Mouse (Mus musculus) liver, embryonic 16.5 days (tissue): ENCODE results near the gene Phf20. TPM values are rescaled to one million over a fixed set of nuclear protein-coding genes. Genes with fewer than 3 reads are reported as not detected.
"Not testable (repeated sequence)": the region's sequence is repeated elsewhere in the genome, so short reads cannot be mapped to it uniquely, and the experiment has no call there.

ENCODE experiments used
- ATAC-seq: fragments of 200-750 bp; cut with Nextera tagmentation; 2 replicates; pipeline ENCODE4 v1.8.0; 2017; ENCODE audit warnings: low read depth, mild to moderate bottlenecking, moderate number of reproducible peaks, moderate library complexity
- H3K27ac ChIP-seq: fragments of 300-500 bp; sonication (generic); 2 replicates; pipeline ENCODE4 v1.5.1; 2014; ENCODE audit warnings: mild to moderate bottlenecking, low read length
- H3K27me3 ChIP-seq: fragments of 300-500 bp; sonication (generic); 2 replicates; pipeline ENCODE4 v1.6.1; 2014; ENCODE audit warnings: low read depth, low read length, mixed read lengths; ENCODE audit not compliant: control insufficient read depth, insufficient read depth
- H3K36me3 ChIP-seq: fragments of 300-500 bp; sonication (generic); 2 replicates; pipeline ENCODE4 v1.6.1; 2014; ENCODE audit warnings: mild to moderate bottlenecking; ENCODE audit not compliant: control insufficient read depth, insufficient read depth
- H3K4me1 ChIP-seq: fragments of 300-500 bp; sonication (generic); 2 replicates; pipeline ENCODE4 v1.6.1; 2014; ENCODE audit warnings: low read depth, low read length, mixed read lengths; ENCODE audit not compliant: control insufficient read depth
- H3K4me2 ChIP-seq: fragments of 300-500 bp; sonication (generic); 2 replicates; pipeline ENCODE4 v1.6.1; 2014; ENCODE audit warnings: low read depth, low read length, mixed read lengths
- H3K4me3 ChIP-seq: fragments of 300-500 bp; sonication (generic); 2 replicates; pipeline ENCODE4 v1.5.1; 2014; ENCODE audit warnings: low read depth, mild to moderate bottlenecking, low read length
- H3K9ac ChIP-seq: fragments of 300-500 bp; sonication (generic); 2 replicates; pipeline ENCODE4 v1.6.1; 2014; ENCODE audit warnings: low read depth, low read length
- H3K9me3 ChIP-seq: fragments of 300-500 bp; sonication (generic); replicated peaks from 2 replicates; pipeline ENCODE4 v1.6.1; 2016; ENCODE audit warnings: low read length; ENCODE audit not compliant: control insufficient read depth
- WGBS: fragments of 180-500 bp; shearing (Covaris S2); extraction: QIAGEN DNeasy Blood & Tissue Kit; methylation state at CpG from one replicate; pipeline ENCODE4 v1.1.7; 2014; ENCODE audit not compliant: insufficient replicate concordance; 5-methylcytosine and 5-hydroxymethylcytosine counted together
- polyA plus RNA-seq: library from polyadenylated mRNA; unstranded; fragments of >200 nt; fragmentation: Nextera tagmentation; extraction: Ambion mirVana; gene quantifications from 2 replicates; pipeline ENCODE4 v1.2.1, GENCODE M21; 2015

Gene Phf20
- polyA plus RNA-seq, 1 experiment from 2014 or later: 13.8 TPM

DNA sequence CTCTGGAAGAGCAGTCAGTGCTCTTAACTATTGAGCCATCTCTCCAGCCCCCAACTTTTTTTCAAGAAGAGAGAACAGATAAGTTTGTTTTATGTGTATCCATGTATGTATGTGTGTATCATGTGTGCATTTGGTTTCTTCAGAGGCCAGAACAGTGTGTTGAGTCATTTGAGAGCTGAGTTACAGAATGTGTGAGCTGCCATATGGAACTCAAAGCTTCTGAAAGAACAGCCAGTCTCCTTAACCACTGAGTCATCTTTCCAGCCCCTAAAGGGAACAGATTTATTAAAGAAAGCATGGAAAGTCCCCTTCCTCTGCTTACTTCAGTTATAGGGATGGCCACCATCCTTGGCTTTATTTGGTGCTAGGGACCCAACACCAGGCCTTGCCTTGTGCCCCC, 25.8 kb downstream of the Phf20 start:
- ATAC-seq: no peak
- no peak overlapping the region for H3K27ac ChIP-seq
- no peak overlapping the region for H3K9ac ChIP-seq
- H3K4me3 ChIP-seq: no peak overlapping the region
- H3K27me3 ChIP-seq: no peaks in the 10 kb centered on the region
- no peak overlapping the region for H3K4me2 ChIP-seq
- H3K9me3 ChIP-seq: no peaks in the 10 kb centered on the region
- H3K36me3 ChIP-seq: no peaks in the 10 kb centered on the region; the same call in 1 of the 2 replicates
- H3K4me1 ChIP-seq: peaks cover 9% of the 10 kb centered on the region; the same call in 1 of the 2 replicates

- no peaks in the 10 kb centered on the region for H3K9me3 ChIP-seq
- H3K9ac ChIP-seq: no peak overlapping the region
- H3K27ac ChIP-seq: no peak overlapping the region
- H3K4me1 ChIP-seq: peaks cover 9% of the 10 kb centered on the region; the same call in 1 of the 2 replicates
- no peak overlapping the region for H3K4me3 ChIP-seq
- H3K4me2 ChIP-seq: no peak overlapping the region
- 29% methylated on average over 5 of the region's 5 CpGs for WGBS
- H3K36me3 ChIP-seq: no peaks in the 10 kb centered on the region; the same call in 1 of the 2 replicates
- ATAC-seq: no peak
- no peaks in the 10 kb centered on the region for H3K27me3 ChIP-seq
Measured at GRCm38 (mm10) chr2:156224043-156224442, 27.8 kb downstream of the Phf20 start.

DNA sequence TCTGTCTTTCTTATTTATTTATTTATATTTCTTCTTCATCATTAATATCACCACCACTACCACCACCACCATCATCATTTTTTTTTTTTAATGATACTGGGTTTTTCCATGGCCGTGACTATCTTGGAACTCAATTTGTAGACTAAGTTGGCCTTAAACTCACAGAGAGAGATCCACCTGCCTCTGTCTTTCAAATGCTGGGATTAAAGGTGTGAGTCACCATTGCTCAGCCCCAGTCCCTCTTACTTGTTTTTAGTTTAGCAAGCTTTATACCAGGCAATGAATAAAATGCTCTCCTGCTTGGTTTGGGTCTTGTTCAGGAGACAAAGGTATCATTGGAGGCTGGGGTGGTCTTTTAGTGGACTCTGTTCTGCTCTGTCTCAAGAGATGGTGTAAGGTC, 31.4 kb downstream of the Phf20 start:
- Histone ChIP-seq H3K36me3 (no peaks in the 10 kb centered on the region; the same call in 1 of the 2 replicates), H3K27me3 (no peaks in the 10 kb centered on the region), H3K4me1 (peaks cover 9% of the 10 kb centered on the region; the same call in 1 of the 2 replicates), H3K9ac (no peak overlapping the region), H3K27ac (no peak overlapping the region), H3K4me2 (no peak overlapping the region), H3K9me3 (no peaks in the 10 kb centered on the region), H3K4me3 (no peak overlapping the region)
- ATAC-seq: no peak
- WGBS: 79% methylated on average over 1 of the region's 1 CpGs

GRCm38 (mm10) chr2:156229171-156229570, 32.9 kb downstream of the Phf20 start:
- H3K27ac ChIP-seq: no peak overlapping the region
- H3K27me3 ChIP-seq: no peaks in the 10 kb centered on the region
- ATAC-seq: no peak
- H3K36me3 ChIP-seq: no peaks in the 10 kb centered on the region; the same call in 1 of the 2 replicates
- no peak overlapping the region for H3K4me3 ChIP-seq
- H3K9ac ChIP-seq: no peak overlapping the region
- no peaks in the 10 kb centered on the region for H3K9me3 ChIP-seq
- peaks cover under 1% of the 10 kb centered on the region; the same call in 1 of the 2 replicates for H3K4me1 ChIP-seq
- whole genome bisulfite sequencing: 80% methylated on average over 1 of the region's 1 CpGs
- H3K4me2 ChIP-seq: no peak overlapping the region

GRCm38 (mm10) chr2:156231340-156231739, 35.1 kb downstream of the Phf20 start:
- Histone ChIP-seq H3K4me1 (no peaks in the 10 kb centered on the region), H3K27me3 (no peaks in the 10 kb centered on the region), H3K9me3 (no peaks in the 10 kb centered on the region), H3K9ac (no peak overlapping the region), H3K4me2 (no peak overlapping the region), H3K36me3 (no peaks in the 10 kb centered on the region; the same call in 1 of the 2 replicates), H3K4me3 (no peak overlapping the region), H3K27ac (no peak overlapping the region)
- ATAC-seq: no peak

DNA sequence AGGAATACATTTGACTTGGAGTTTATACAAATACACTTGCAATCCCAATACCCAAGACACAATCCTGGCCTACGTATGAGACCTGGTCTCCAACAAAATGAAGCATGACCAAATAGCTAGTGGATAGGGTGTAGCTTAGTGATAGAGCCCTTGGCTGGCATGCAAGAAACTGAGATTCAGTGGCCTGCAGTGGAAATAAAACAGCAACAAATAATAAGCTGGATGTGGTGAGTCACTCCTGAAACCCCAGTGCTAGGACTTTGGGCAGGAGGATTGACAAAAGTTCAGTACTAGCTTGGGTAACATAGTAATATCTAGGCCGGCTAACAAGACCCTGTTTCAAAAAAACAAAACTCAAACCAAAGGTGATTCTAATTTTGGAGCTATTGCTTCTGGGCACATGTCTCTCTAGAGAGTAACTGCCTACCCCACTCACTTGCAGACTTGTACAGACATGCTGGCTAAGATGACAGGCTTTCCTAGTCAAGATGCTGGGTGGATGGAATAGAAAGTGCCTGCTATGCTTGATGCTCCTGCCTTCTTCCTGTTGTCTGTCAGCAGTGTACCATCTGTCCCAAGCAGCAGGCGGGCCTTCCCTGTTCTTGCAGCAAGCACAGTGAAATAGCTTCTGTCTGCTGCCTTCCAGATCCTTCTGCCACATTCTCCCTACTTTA, 37.1 kb downstream of the Phf20 start:
- no peak overlapping the region for H3K9ac ChIP-seq
- H3K4me1 ChIP-seq: no peaks in the 10 kb centered on the region
- no peak for ATAC-seq
- 69% methylated on average over 3 of the region's 3 CpGs for WGBS
- no peaks in the 10 kb centered on the region; the same call in 1 of the 2 replicates for H3K36me3 ChIP-seq
- H3K4me3 ChIP-seq: no peak overlapping the region
- H3K9me3 ChIP-seq: no peaks in the 10 kb centered on the region
- no peaks in the 10 kb centered on the region for H3K27me3 ChIP-seq
- no peak overlapping the region for H3K27ac ChIP-seq
- H3K4me2 ChIP-seq: no peak overlapping the region

- H3K4me2 ChIP-seq, H3K27ac ChIP-seq, H3K4me3 ChIP-seq, H3K27me3 ChIP-seq, H3K36me3 ChIP-seq, H3K9ac ChIP-seq, H3K9me3 ChIP-seq, H3K4me1 ChIP-seq, ATAC-seq: not testable (repeated sequence)
- 85% methylated on average over 2 of the region's 2 CpGs for WGBS
Measured at GRCm38 (mm10) chr2:156234016-156234415, 37.8 kb downstream of the Phf20 start.

DNA sequence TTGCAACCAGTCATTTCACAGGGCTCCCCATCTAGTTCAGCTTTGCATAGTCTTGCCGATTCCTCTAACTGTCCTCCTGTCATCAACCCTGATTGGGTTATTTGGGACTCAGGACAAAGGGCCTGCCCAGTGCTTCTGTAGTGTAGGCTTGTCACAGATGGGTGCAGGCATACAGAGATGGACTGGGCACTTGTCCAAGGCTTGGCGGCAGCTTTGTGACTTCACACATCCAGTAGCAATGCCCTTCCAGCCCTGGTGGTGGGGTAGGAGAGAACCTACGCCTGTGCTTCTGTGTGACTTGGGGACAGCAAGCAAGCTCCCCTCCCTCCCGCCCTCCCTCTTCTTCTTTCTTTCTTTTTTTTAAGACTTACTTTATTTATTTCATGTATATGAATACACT, 39.6 kb downstream of the Phf20 start:
- H3K4me1 ChIP-seq: no peaks in the 10 kb centered on the region
- H3K4me2 ChIP-seq: no peak overlapping the region
- no peaks in the 10 kb centered on the region for H3K27me3 ChIP-seq
- no peak overlapping the region for H3K27ac ChIP-seq
- no peak overlapping the region for H3K4me3 ChIP-seq
- no peaks in the 10 kb centered on the region for H3K9me3 ChIP-seq
- 86% methylated on average over 4 of the region's 4 CpGs for WGBS
- ATAC-seq: no peak
- H3K36me3 ChIP-seq: no peaks in the 10 kb centered on the region; the same call in 1 of the 2 replicates
- no peak overlapping the region for H3K9ac ChIP-seq

DNA sequence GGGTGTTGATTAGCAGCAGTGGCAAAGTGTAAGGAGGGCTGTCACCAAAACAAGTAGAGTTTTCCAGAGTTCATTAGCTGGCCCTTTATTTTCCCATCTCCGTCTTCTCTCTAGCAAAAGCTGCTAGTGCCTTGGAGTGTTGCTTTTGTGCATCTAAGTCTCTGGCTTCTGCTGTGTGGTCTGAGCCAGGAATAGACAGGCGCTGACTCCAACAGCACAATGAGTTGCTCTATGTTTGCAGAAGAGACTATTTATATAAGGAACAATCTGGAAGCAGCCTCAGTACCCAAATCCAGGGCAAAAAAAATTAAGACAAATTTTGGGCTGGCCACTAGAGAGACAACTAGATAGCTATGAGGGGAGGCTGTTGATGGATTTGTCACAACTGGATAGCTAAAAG, 45.4 kb downstream of the Phf20 start:
- Histone ChIP-seq H3K9ac (no peak overlapping the region), H3K36me3 (no peaks in the 10 kb centered on the region), H3K9me3 (no peaks in the 10 kb centered on the region), H3K27ac (no peak overlapping the region), H3K27me3 (no peaks in the 10 kb centered on the region), H3K4me1 (no peaks in the 10 kb centered on the region), H3K4me2 (no peak overlapping the region), H3K4me3 (no peak overlapping the region)
- 82% methylated on average over 2 of the region's 2 CpGs for WGBS
- ATAC-seq: no peak
